Mouse (Mus musculus) forebrain, embryonic 16.5 days (tissue): ENCODE measurements around the gene Gm49358. TPM values are rescaled to one million over a fixed set of nuclear protein-coding genes. Genes with fewer than 3 reads are reported as not detected.

Experiments used
- ATAC-seq: fragments of 200-750 bp; cut with Nextera tagmentation; 2 replicates; pipeline ENCODE4 v1.8.0; 2017; ENCODE audit warnings: mild to moderate bottlenecking, moderate library complexity
- H3K27ac ChIP-seq: fragments of 300-500 bp; sonication (generic); 2 replicates; pipeline ENCODE4 v1.5.1; 2014; ENCODE audit warnings: low read length, control low read depth
- H3K27me3 ChIP-seq: fragments of 300-500 bp; sonication (generic); replicated peaks from 2 replicates; pipeline ENCODE4 v1.6.1; 2014; ENCODE audit warnings: low read length; ENCODE audit not compliant: control insufficient read depth, insufficient read depth
- H3K36me3 ChIP-seq: fragments of 300-500 bp; sonication (generic); 2 replicates; pipeline ENCODE4 v1.6.1; 2014; ENCODE audit not compliant: control insufficient read depth, insufficient read depth
- H3K4me1 ChIP-seq: fragments of 300-500 bp; sonication (generic); replicated peaks from 2 replicates; pipeline ENCODE4 v1.6.1; 2014; ENCODE audit warnings: low read length; ENCODE audit not compliant: control insufficient read depth, insufficient read depth
- H3K4me2 ChIP-seq: fragments of 300-500 bp; sonication (generic); 2 replicates; pipeline ENCODE4 v1.6.1; 2014; ENCODE audit warnings: mild to moderate bottlenecking, low read length, control low read depth
- H3K4me3 ChIP-seq: fragments of 300-500 bp; sonication (generic); replicated peaks from 2 replicates; pipeline ENCODE4 v1.5.1; 2014; ENCODE audit warnings: mild to moderate bottlenecking, low read length, control low read depth
- H3K9ac ChIP-seq: fragments of 300-500 bp; sonication (generic); replicated peaks from 2 replicates; pipeline ENCODE4 v1.6.1; 2014; ENCODE audit warnings: low read depth, low read length, control low read depth
- H3K9me3 ChIP-seq: fragments of 300-500 bp; sonication (generic); 2 replicates; pipeline ENCODE4 v1.6.1; 2016; ENCODE audit warnings: low read length; ENCODE audit not compliant: control insufficient read depth
- WGBS: fragments of 180-500 bp; shearing (Covaris S2); extraction: QIAGEN DNeasy Blood & Tissue Kit; methylation state at CpG from one replicate; pipeline ENCODE4 v1.1.7; 2014; 5-methylcytosine and 5-hydroxymethylcytosine counted together
- polyA plus RNA-seq: library from polyadenylated mRNA; unstranded; fragments of >200 nt; fragmentation: Nextera tagmentation; extraction: Ambion mirVana; gene quantifications from 2 replicates; pipeline ENCODE4 v1.2.1, GENCODE M21; 2015

The Gm49358 gene
- polyA plus RNA-seq, 1 experiment from 2014 or later = not detected

DNA sequence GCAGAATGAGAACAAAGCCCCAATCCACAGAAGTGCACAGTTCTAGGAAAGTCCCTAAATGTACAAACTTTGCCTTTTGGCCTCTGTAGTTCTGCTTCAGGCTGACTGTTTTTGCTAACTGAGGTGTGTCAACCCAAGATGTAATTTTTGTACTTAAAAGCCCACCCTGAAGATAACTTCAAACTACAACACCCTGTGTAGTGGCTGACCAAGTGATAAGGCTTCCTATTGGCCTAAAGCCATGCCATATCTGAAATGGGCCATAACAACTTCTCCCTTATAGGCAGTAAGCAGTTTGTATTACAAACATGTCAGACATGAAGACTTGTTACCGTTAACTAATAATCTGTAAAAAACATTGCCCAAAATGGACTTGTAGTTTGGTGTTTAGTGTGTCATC lies 6.0 kb upstream of the Gm49358 start:
- WGBS = 88% methylated on average over 1 of the region's 1 CpGs
- no peak overlapping the region for H3K4me3 ChIP-seq

DNA sequence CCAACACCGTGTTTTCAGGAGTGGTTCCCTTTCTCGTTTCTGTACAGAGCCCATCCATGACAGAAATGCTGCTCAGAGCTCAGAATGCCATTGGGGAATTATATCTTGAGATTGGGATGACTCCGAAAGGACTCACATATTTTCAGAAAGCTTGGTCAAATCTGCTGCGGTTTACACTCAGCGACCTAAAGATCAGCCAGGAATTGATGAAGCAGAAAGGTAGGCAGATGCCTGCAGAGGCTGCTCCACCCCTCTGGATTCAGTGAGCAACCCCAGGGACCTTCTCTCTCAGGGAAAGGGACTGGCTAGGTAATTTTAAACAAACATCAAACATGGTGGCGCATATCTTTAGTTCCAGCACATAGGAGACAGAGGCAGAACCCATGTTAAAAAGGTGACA lies 5.6 kb upstream of the Gm49358 start:
- H3K4me1 ChIP-seq = peaks cover 6% of the 10 kb centered on the region
- no peak overlapping the region for H3K4me3 ChIP-seq
- H3K9ac ChIP-seq = no peak overlapping the region
- WGBS = 88% methylated on average over 6 of the region's 6 CpGs
- H3K27me3 ChIP-seq = no peaks in the 10 kb centered on the region
- ATAC-seq = no peak
- H3K36me3 ChIP-seq = no peaks in the 10 kb centered on the region
- no peak overlapping the region for H3K27ac ChIP-seq
- H3K4me2 ChIP-seq = no peak overlapping the region
- H3K9me3 ChIP-seq = no peaks in the 10 kb centered on the region

More for the DNA sequence above, 6.0 kb upstream of the Gm49358 start:
- Histone ChIP-seq H3K9ac (no peak overlapping the region), H3K9me3 (no peaks in the 10 kb centered on the region), H3K4me2 (no peak overlapping the region), H3K27me3 (no peaks in the 10 kb centered on the region), H3K4me1 (peaks cover 6% of the 10 kb centered on the region), H3K27ac (no peak overlapping the region), H3K36me3 (no peaks in the 10 kb centered on the region)
- ATAC-seq = no peak

DNA sequence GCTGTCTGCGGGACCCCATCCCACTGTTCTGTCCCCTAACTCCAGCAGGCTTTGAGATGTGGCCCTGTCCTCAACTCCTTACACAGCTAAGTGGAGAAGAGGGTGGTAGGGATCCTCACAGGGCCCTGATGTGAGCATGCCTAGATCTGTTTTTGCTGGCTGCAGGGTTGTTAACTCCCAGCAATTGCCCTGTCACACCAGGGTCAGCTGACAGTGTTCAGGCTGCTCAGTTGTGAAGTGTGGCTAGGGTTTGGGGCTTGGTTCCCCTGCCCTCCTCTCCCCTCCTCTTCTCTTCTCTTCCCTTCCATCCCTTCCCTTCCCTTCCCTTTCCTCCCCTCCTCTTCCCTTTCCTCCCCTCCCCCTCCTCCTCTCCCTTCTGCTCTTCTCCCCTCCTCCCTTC lies 2.5 kb upstream of the Gm49358 start:
- Histone ChIP-seq H3K9me3 (no peaks in the 10 kb centered on the region), H3K4me2 (no peak overlapping the region), H3K4me1 (peaks cover 6% of the 10 kb centered on the region), H3K27ac (no peak overlapping the region), H3K36me3 (no peaks in the 10 kb centered on the region), H3K4me3 (no peak overlapping the region), H3K9ac (no peak overlapping the region), H3K27me3 (no peaks in the 10 kb centered on the region)
- 0 out of 2 replicates have a peak, but pooled peaks have one; percentile 10 for ATAC-seq
- 73% methylated on average over 1 of the region's 1 CpGs for WGBS

DNA sequence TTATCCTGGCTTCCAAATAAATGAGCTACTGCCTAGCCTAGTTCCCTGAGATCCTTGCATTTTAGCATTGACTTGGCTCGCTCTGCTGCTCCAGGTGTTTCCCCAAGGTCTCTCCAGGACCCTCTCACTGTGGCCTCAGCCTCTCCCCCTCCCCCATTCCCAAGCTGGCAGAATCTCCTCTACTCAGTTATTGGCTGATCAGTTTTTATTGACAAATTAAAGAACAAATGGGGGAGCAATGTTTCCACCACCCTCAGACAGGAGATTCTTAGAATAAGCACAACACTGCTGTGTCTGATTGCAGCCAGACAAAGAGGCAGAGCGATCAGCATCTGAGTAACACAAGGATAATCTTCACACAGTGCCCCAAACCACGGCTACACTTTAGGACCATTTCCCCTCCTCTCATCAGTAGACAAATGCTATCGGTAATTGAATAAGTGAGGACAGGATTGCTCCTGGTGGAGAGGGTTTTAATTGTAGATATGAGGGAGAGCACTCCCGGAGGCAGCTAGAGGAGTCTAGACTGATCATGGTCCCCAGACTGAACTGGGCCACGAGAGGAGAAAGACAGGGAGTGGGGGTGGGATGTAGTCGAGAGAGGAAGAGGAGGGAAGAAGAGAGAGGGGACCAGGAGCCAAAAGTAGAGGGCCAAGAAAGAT lies 1.9 kb upstream of the Gm49358 start:
- no peak overlapping the region for H3K4me3 ChIP-seq
- no peaks in the 10 kb centered on the region for H3K36me3 ChIP-seq
- peaks cover 6% of the 10 kb centered on the region for H3K4me1 ChIP-seq
- H3K4me2 ChIP-seq = no peak overlapping the region
- 46% methylated on average over 7 of the region's 7 CpGs for WGBS
- no peaks in the 10 kb centered on the region for H3K9me3 ChIP-seq
- no peak overlapping the region for H3K9ac ChIP-seq
- no peaks in the 10 kb centered on the region for H3K27me3 ChIP-seq
- peak overlapping the region; percentile 33; the same call in 1 of the 2 replicates for H3K27ac ChIP-seq
- peak; percentile 63 for ATAC-seq

DNA sequence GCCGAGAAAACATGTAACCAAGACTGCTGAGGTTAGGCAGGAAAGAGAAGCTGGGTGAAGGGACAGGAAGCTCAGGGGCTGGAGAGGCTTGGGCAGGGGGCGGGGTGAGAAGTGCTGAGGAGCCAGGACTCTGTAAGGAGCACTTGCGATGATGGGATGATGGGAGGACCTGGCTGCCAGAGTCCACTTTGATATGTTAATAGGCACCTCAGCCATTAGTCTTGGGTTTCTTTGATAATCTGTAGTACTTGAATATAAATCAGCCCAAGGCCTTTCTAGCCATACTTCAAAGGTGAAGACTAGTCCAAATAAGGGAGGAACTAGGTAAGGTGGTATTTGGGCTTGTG lies 1.4 kb upstream of the Gm49358 start:
- Histone ChIP-seq H3K4me2 (no peak overlapping the region), H3K4me1 (peaks cover 6% of the 10 kb centered on the region), H3K36me3 (no peaks in the 10 kb centered on the region), H3K9me3 (no peaks in the 10 kb centered on the region), H3K9ac (no peak overlapping the region), H3K27ac (no peak overlapping the region), H3K27me3 (no peaks in the 10 kb centered on the region), H3K4me3 (no peak overlapping the region)
- 73% methylated on average over 3 of the region's 3 CpGs for WGBS
- no peak for ATAC-seq

DNA sequence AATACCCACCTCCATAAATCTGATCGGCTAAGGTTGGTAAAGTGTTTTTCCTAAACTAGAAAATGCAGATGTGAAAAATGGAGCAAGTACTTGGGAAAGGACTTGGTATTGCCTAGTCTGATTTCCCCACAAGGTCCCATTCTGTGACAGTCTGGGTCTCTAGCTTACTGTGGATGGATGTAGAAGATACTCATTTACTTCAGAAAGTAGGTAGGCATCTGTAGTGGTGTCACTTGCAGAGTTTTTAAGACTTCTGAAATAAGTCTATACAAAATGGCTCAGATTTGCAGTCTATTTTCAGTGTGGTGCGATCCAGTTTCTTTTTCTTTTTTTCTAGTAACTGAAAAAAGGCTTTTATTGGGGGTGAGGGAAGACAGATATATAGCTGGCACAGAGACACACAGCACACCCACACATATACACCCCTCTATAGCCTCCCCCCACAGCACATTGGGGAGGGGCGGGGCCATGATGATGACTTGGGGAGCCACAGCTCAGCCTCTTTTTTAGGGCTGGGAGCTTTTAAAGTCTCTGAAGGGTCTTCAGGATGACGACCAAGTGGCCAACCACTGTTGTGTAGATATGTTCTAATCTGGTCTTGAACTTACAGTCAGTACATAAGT lies 1.7 kb downstream of the Gm49358 start:
- WGBS = 94% methylated on average over 4 of the region's 4 CpGs
- no peak overlapping the region for H3K9ac ChIP-seq

DNA sequence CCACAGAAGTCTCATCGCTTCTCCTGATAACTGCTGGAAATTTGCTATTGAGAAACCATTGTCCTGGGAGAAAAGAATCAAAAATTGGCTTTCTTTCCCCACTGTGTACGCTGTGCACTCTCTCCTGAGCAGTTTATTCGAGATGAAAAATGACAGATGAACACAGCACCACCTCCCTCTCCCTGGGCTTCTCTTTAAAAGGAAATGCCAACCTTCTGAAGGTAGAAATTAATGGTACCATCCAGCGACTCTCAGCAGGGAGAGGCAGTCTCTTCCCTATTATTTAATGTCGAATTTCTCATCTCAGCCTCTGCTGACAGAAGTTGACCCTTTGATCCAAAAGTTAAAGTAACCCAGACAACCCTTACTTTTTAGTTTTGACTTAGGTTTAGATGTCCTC lies 5.4 kb downstream of the Gm49358 start:
- H3K9me3 ChIP-seq = no peaks in the 10 kb centered on the region
- no peak overlapping the region for H3K9ac ChIP-seq
- no peak overlapping the region for H3K4me3 ChIP-seq
- no peaks in the 10 kb centered on the region for H3K27me3 ChIP-seq
- no peak for ATAC-seq
- 52% methylated on average over 5 of the region's 5 CpGs for WGBS
- H3K4me1 ChIP-seq = peaks cover 7% of the 10 kb centered on the region; the same call in 1 of the 2 replicates
- no peaks in the 10 kb centered on the region for H3K36me3 ChIP-seq
- H3K4me2 ChIP-seq = no peak overlapping the region
- H3K27ac ChIP-seq = no peak overlapping the region

More for the DNA sequence above, 1.7 kb downstream of the Gm49358 start:
- Histone ChIP-seq H3K27me3 (no peaks in the 10 kb centered on the region), H3K9me3 (no peaks in the 10 kb centered on the region), H3K4me3 (no peak overlapping the region), H3K4me1 (peaks cover 13% of the 10 kb centered on the region), H3K4me2 (no peak overlapping the region), H3K36me3 (no peaks in the 10 kb centered on the region), H3K27ac (no peak overlapping the region)
- ATAC-seq = no peak

DNA sequence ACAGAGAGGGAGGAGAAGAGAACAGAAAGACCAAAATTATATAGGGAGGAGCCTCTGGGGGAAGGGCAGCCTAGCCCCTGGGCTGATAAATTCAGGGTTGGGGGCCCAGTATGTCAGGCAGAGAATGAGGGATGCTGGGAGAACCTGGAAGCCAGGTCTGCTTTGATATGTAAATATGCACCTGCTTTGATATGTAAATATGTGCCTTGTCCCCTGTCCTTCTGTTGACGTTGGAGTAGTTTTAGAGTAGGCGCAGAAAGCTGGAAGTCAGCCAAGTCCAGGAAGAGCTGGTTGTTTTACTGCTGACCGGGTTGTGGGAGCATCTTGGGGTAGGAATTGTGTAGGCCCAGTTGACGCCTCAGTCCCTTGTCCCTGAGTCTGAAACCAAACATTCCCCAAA lies 6.0 kb downstream of the Gm49358 start:
- Histone ChIP-seq H3K27me3 (no peaks in the 10 kb centered on the region), H3K4me3 (no peak overlapping the region), H3K27ac (no peak overlapping the region), H3K4me1 (peaks cover 7% of the 10 kb centered on the region; the same call in 1 of the 2 replicates), H3K36me3 (no peaks in the 10 kb centered on the region), H3K9me3 (no peaks in the 10 kb centered on the region), H3K4me2 (no peak overlapping the region), H3K9ac (no peak overlapping the region)
- ATAC-seq = peak; percentile 73
- WGBS = 3% methylated on average over 4 of the region's 4 CpGs

DNA sequence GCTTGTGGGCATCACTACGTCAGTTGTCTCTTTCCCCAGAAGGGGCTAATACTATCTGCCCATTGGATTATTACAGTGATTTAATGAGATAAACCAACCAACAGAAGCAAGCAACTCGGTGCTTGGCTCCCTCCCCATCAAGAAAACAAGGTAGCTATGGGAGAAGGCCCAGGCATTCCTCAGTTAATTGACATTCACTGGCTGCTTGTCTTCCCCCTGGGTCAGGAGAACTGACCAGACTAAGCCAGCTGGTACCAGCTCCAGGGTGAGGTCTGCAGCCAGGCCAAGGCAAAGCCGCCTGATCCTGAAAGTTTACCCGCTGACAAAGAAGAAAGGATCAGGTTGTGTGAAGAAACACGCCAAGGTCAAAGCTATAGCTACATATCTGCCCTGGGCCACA lies 7.9 kb downstream of the Gm49358 start:
- Histone ChIP-seq H3K27ac (no peak overlapping the region), H3K4me1 (peaks cover 8% of the 10 kb centered on the region; the same call in 1 of the 2 replicates), H3K4me2 (no peak overlapping the region), H3K36me3 (no peaks in the 10 kb centered on the region), H3K4me3 (no peak overlapping the region), H3K9me3 (no peaks in the 10 kb centered on the region), H3K27me3 (no peaks in the 10 kb centered on the region), H3K9ac (no peak overlapping the region)
- 83% methylated on average over 5 of the region's 5 CpGs for WGBS
- ATAC-seq = no peak
